Mouse (Mus musculus): Measurements from ENCODE around the gene Drd2. TPM values are rescaled to one million over a fixed set of nuclear protein-coding genes. Genes with fewer than 3 reads are reported as not detected.

The Drd2 gene
- total RNA-seq (2023) = not detected

GRCm38 (mm10) chr9:49340136-49341043, at the start of gene Drd2:
Drd2 (plus strand) TSS chr9:49340627.

GRCm38 (mm10) chr9:49426921-49427320, 86.5 kb downstream of the Drd2 start, which contains the start of gene Ankk1:
Ankk1 (minus strand) TSS chr9:49427021.

Other genes with a start within 250 kb of the Drd2 start
- not detected for gene Gm4894, start 90.1 kb upstream of the Drd2 start, total RNA-seq (2023)
- gene Ankk1, start 86.4 kb downstream of the Drd2 start, total RNA-seq (2023) = not detected
- gene Ttc12, start 145.6 kb downstream of the Drd2 start, total RNA-seq (2023) = not detected

Measured in T-cell, adult 66 days (primary cell).